Mouse (Mus musculus): Measurements from ENCODE around the gene Olfr1157. TPM values are rescaled to one million over a fixed set of nuclear protein-coding genes. Genes with fewer than 3 reads are reported as not detected.

Gene Olfr1157
- total RNA-seq (2021): not detected in 2 replicates
- long read RNA-seq, experiment 1: 0 reads
- long read RNA-seq, experiment 2: 0 reads

DNA sequence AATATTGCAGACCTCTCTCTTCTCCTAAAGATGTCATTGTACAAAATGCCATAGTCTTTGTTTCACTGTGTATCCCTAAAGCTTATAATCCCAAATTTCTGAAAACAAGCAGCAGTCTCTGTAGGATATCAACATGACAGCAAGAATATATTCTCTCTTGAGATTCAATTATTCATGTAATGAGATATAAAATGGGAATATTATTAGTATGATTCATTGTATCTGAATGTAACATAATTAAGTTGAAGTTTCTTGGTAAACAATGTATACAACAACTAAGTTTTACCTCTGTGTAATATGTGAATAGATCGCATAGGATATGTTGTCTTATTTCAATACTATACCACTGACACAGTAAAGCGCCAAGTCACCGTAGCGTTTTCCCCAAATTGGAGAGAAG lies at the start of gene Olfr1157:
TSS of gene Olfr1157 (minus strand) at position 101 of the 400 bp plus-strand sequence.
- no peak for DNase-seq

DNA sequence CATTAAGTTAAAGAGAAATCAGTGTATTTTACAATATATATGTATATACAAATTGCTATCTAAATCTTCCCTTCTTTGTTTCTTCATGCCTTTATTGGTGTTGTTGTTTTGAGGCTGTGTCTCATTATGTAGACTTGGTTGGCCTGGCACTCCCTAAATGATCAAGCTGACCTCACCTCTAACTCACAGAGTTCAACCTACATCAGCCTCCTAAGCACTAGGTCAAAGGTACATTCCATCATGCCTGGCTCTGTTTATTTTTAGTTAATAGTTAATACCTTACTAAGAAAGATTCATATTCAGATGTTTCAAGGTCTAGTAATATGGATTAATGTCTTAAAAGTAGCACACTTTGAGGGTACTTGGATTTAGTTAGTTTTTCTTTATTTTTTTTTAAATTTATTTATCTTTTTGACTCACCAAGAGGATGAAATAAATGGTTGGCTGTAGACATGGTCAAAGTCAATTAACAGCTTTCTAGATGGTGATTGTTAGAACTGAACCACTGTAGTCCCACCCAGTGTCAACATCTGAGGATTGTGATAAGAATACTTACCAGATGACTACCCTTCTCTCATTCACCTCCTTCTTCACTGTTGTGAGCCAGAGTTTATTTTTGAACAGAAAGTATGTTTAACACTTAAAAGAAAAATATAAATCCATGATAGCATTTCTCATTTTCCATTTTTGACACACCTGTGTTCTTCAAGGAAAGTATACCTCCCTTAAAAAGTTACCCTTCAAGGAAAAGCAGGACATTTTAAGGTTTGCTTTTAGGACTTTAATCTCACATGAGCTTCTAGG lies 39.6 kb upstream of the Olfr1157 start, which contains the start of gene Olfr1160:
TSS of gene Olfr1160 (minus strand) at position 754 of the 804 bp plus-strand sequence.
- DNase-seq: no peak

DNA sequence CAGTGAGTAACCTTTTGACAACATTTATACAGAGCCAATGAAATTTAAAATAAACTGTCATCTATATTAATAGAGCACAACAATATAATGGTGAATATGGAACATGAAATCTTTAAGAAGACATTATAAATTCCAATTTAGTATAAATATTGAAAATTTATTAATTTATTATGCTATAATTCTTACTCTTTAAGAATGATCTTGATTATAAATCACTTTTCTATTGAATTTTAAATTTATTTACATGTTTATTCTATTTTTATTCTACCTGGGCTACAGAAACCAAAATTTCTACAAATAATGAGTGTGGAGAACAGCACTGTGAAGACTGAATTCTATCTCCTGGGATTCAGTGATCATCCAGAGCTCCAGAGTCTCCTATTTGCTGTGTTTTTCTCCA lies 21.7 kb upstream of the Olfr1157 start, which contains the start of gene Olfr1158:
TSS of gene Olfr1158 (plus strand) at position 301 of the 400 bp plus-strand sequence.
- DNase-seq: no peak

DNA sequence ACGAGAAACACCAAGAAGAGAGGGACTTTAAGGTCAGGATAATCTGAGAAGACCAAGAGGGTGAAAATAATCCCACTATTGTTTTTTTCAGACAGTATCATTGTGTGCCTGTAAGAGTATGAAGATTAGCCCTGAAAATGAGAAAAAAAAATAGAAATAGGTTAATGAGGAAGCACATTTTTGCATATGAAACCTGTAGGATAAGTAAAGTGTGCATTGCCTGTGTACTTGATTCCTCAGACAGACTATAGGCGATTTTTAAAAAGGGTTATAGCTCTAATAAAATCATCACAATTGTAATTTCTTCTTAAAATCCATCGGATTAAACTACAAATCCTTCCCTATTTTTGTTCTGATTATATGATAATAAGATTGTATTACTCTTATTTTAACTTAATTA lies 6.5 kb upstream of the Olfr1157 start, which contains the start of gene Olfr74:
TSS of gene Olfr74 (minus strand) at position 101 of the 400 bp plus-strand sequence.
- DNase-seq: no peak

DNA sequence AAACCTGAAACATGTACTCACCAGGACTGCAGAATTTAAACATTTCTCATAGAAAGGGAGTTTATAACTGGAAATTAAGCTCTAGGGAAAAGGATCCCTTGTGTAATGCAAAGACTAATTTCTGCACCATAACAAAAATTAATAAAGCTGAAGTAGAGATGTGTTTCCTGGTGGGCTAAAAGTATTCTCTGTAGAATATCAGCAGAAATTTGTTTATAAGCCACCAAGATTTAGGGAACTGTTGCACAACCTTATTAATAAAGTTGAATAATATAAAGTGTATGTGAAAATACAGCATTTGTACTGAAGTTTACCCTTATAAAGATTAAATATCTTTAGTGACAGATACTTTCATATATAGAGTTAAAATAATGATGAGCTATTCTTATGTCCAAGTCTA lies 15.1 kb downstream of the Olfr1157 start, which contains the start of gene Olfr1156:
TSS of gene Olfr1156 (minus strand) at position 101 of the 400 bp plus-strand sequence.
- DNase-seq: no peak

DNA sequence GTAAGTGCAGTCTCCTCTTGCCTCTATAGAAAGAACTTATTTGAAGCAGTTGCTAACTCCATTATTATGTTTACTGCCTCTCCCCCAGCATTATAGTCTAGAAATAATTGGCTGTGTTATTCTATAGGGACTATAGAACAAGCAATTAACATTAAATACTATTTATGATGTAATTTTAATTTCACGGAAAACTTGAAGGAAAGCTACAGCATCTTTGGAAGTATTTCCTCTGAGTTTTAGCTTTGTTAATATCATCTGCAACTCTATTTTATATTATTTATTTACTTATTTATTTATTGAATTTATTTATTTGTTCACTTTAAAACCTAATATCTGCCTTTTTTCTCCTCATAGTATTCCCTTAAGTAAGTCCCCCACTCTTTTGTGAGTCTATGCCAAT lies 23.1 kb downstream of the Olfr1157 start, which contains the start of gene Olfr1155:
TSS of gene Olfr1155 (minus strand) at position 101 of the 400 bp plus-strand sequence.
- no peak for DNase-seq

Other genes starting within 250 kb of the Olfr1157 start
- gene Olfr1138, start 228.3 kb downstream of the Olfr1157 start, total RNA-seq (2021): not detected in 2 replicates
- not detected in 2 replicates for gene Olfr1140, start 224.5 kb downstream of the Olfr1157 start, total RNA-seq (2021)
- gene Olfr1141, start 214.3 kb downstream of the Olfr1157 start, total RNA-seq (2021): not detected in 2 replicates
- not detected in 2 replicates for gene Olfr152, start 188.8 kb downstream of the Olfr1157 start, total RNA-seq (2021)
- gene Olfr1143, start 167.7 kb downstream of the Olfr1157 start, total RNA-seq (2021): not detected in 2 replicates
- not detected in 2 replicates for gene Olfr1145, start 158.5 kb downstream of the Olfr1157 start, total RNA-seq (2021)
- not detected in 2 replicates for gene Olfr1148, start 137.8 kb downstream of the Olfr1157 start, total RNA-seq (2021)
- not detected in 2 replicates for gene Olfr1150-ps1, start 124.3 kb downstream of the Olfr1157 start, total RNA-seq (2021)
- gene Olfr1151, start 112.4 kb downstream of the Olfr1157 start, total RNA-seq (2021): not detected in 2 replicates
- gene Olfr1152, start 101.8 kb downstream of the Olfr1157 start, total RNA-seq (2021): not detected in 2 replicates
- gene Olfr1153, start 73.3 kb downstream of the Olfr1157 start, total RNA-seq (2021): not detected in 2 replicates
- not detected in 2 replicates for gene Olfr1154, start 63.1 kb downstream of the Olfr1157 start, total RNA-seq (2021)
- gene Olfr1155, start 23.2 kb downstream of the Olfr1157 start, total RNA-seq (2021): not detected in 2 replicates
- gene Olfr1156, start 15.2 kb downstream of the Olfr1157 start, total RNA-seq (2021): not detected in 2 replicates
- not detected in 2 replicates for gene Olfr74, start 6.4 kb upstream of the Olfr1157 start, total RNA-seq (2021)
- gene Olfr1158, start 21.8 kb upstream of the Olfr1157 start, total RNA-seq (2021): not detected in 2 replicates
- gene Olfr1160, start 40.0 kb upstream of the Olfr1157 start, total RNA-seq (2021): not detected in 2 replicates
- gene Olfr1161, start 54.5 kb upstream of the Olfr1157 start, total RNA-seq (2021): not detected in 2 replicates
- gene Olfr73, start 69.4 kb upstream of the Olfr1157 start, total RNA-seq (2021): not detected in 2 replicates
- gene Olfr1162, start 82.8 kb upstream of the Olfr1157 start, total RNA-seq (2021): not detected in 2 replicates
- gene Olfr1163, start 103.5 kb upstream of the Olfr1157 start, total RNA-seq (2021): not detected in 2 replicates
- not detected in 2 replicates for gene Olfr1164, start 125.7 kb upstream of the Olfr1157 start, total RNA-seq (2021)
- gene Olfr1166, start 160.0 kb upstream of the Olfr1157 start, total RNA-seq (2021): not detected in 2 replicates
- gene Olfr1167, start 186.9 kb upstream of the Olfr1157 start, total RNA-seq (2021): not detected in 2 replicates
- gene Olfr1168, start 213.6 kb upstream of the Olfr1157 start, total RNA-seq (2021): not detected in 2 replicates

Measured in adrenal gland, postnatal 14 days (tissue).